Mouse (Mus musculus) bone marrow, adult 2 months (tissue): ENCODE measurements around the gene Retreg1. TPM values are rescaled to one million over a fixed set of nuclear protein-coding genes. Genes with fewer than 3 reads are reported as not detected.

ENCODE experiments used
- H3K27ac ChIP-seq: fragments of 200-500 bp; 2 replicates; pipeline ENCODE4 v1.5.1; 2012; ENCODE audit warnings: low read depth, mild to moderate bottlenecking, control low read depth, inconsistent platforms, low read length; ENCODE audit not compliant: control insufficient read depth, poor library complexity, insufficient read depth
- H3K4me1 ChIP-seq: fragments of 200-500 bp; 2 replicates; pipeline ENCODE4 v1.6.1; 2011; ENCODE audit warnings: low read length; ENCODE audit not compliant: control insufficient read depth, insufficient read depth
- H3K4me3 ChIP-seq: fragments of 200-500 bp; replicated peaks from 2 replicates; pipeline ENCODE3; 2011; ENCODE audit warnings: mild to moderate bottlenecking, low read depth, low read length, control low read depth; ENCODE audit not compliant: control insufficient read depth
- CTCF ChIP-seq: fragments of 200-500 bp; IDR thresholded peaks from 2 replicates; pipeline ENCODE4 v1.5.1; 2011; ENCODE audit warnings: low read length, control low read depth; ENCODE audit not compliant: control insufficient read depth, insufficient read depth
- POLR2A ChIP-seq: fragments of 200-500 bp; IDR thresholded peaks from 2 replicates; pipeline ENCODE4 v1.6.1; 2011; ENCODE audit warnings: low read depth, mild to moderate bottlenecking, control low read depth, low read length, borderline replicate concordance; ENCODE audit not compliant: control insufficient read depth
- WGBS: fragments of 180-500 bp; shearing (Covaris S2); methylation state at CpG from one replicate; pipeline ENCODE4 v1.1.7; 2018; 5-methylcytosine and 5-hydroxymethylcytosine counted together
- polyA plus RNA-seq: library from polyadenylated mRNA; stranded (reverse); fragments of >200 nt; gene quantifications from 2 replicates; pipeline ENCODE4 v1.2.4, GENCODE M21; 2011; ENCODE audit warnings: low replicate concordance; ENCODE audit not compliant: missing spikeins, insufficient read depth, insufficient read length

Retreg1 gene
- polyA plus RNA-seq, 1 experiment: 7.7 TPM

DNA sequence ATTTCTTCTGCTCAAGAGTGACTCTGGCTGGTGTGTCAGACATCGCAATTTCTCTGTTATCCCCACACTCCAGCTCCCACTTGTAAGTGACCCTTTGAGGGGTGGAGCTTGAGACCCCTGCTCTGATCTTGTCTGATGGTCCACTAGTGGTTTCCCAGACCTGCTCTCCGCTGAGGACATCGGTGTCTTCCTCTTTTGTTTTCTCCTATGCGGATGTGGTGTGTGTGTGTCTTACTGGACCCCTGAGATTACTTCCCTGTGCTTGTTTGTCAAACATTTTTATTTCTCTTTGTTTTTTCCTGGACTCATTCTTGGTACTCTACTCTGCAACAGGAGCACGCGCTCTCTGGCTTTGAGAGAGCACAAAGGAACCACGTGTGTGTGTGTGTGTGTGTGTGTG, 18.9 kb downstream of the Retreg1 start:
- Histone ChIP-seq H3K4me1 (peaks cover 11% of the 10 kb centered on the region), H3K27ac (peak overlapping the region; percentile 38; the same call in 1 of the 2 replicates), H3K4me3 (no peak overlapping the region)
- WGBS: 26% methylated on average over 7 of the region's 7 CpGs
- TF ChIP-seq POLR2A (no peak), CTCF (no peak)

DNA sequence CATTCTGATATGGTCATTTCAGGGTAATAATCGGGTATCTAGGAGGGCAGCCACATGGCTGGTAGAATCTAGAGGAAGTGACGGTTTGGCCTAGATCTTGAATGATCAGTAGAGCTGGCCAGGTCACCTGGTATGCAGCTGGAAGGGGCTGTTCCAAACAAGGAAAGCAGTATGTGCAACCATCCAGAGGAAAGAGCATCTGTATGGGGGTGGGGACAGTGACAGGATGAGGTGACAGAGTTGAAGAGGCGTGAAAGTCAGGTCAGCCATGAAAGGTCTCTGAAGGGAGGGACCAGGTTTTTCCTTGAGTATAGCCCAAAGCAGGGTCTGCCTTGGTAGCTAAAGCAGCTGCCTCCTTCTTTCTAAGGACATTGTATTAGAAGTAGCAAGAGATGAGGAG, 22.6 kb downstream of the Retreg1 start:
- Histone ChIP-seq H3K27ac (no peak overlapping the region), H3K4me3 (no peak overlapping the region), H3K4me1 (peaks cover 8% of the 10 kb centered on the region)
- TF ChIP-seq CTCF: no peak
- no peak for TF ChIP-seq POLR2A
- 60% methylated on average over 3 of the region's 3 CpGs for WGBS

DNA sequence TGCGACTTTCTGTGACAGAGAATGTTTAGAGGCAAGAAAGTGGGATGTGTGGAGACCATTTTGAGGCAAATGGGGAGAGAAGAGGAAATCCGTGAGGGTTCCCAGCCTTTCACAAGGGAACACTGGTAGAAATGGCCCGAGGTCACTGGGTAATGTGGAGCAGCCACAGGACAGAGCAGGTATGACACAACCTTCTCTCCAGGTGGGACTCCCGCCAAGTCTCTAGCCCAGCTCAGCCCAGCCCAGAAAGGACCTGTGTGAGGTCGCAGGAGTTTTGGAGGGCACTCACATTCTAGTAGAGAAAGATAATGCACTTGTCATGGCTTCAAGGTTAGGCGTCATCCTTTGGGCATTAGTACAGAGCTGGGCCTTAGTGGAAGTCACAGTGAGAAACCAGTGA, 23.1 kb downstream of the Retreg1 start:
- TF ChIP-seq POLR2A: no peak
- no peak for TF ChIP-seq CTCF
- Histone ChIP-seq H3K4me3 (no peak overlapping the region), H3K27ac (no peak overlapping the region), H3K4me1 (peaks cover 8% of the 10 kb centered on the region)
- WGBS: 79% methylated on average over 6 of the region's 6 CpGs

DNA sequence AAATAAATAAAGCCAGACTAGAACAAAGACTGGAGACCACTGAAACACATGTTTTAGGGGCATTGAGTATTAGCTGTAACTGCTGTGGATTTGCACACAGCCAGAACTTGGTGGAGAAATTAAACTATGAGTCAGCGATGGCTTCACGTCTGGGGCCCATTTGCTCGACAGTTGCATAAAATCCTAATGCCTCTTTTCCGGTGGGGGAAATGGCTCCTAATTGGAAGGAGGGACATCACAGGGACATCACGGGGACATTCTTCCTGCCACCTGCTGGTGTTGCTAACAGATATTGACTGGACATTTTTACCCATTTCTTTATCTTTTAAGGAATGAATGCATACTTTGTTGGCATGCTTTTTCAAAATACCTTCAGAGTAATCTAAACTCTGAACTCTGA, 26.1 kb downstream of the Retreg1 start:
- Histone ChIP-seq H3K27ac (no peak overlapping the region), H3K4me3 (no peak overlapping the region), H3K4me1 (no peaks in the 10 kb centered on the region)
- 48% methylated on average over 5 of the region's 5 CpGs for WGBS
- no peak for TF ChIP-seq CTCF
- no peak for TF ChIP-seq POLR2A

DNA sequence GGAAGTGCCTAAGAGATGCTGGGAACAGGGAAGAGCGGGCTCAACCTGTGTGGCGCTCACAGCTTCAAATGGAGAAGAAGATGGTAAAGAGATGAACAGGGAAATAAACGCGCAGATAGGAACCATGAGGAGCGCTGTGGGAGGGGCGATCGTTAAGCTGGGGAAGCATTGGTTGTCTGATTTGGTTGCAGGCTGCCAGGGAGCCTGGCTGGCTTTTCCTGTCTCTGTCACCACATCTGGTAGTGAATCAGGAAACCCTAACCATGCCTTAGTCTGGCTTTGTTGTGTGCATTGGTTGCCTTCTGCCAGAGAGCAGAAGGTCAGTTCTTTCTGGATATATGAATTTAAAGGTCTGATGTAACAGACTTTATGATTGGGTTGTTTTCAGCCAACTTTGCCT, 28.5 kb downstream of the Retreg1 start:
- no peak overlapping the region for H3K27ac ChIP-seq
- WGBS: 29% methylated on average over 7 of the region's 7 CpGs
- TF ChIP-seq POLR2A (no peak), CTCF (no peak)
- no peaks in the 10 kb centered on the region for H3K4me1 ChIP-seq
- no peak overlapping the region for H3K4me3 ChIP-seq

DNA sequence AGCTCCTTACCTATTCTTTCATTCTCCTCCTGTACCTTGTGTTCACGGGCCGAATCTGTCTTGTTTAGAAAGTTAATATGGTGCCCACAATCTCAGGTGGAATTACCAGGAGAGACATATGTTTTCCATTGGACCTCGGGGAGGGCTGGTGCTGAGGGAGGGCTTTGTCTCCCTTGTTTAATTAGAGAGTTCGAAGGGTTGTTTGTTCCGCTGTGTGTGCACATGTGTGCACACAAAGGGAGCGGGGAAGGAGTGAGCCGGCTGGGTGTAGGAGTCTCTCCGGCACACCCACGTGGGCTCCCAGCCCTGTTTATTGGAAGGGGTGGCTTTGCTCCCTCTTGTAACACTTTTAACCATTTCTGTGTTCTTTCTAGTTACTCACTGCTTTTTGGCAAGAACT, 29.1 kb downstream of the Retreg1 start:
- H3K4me1 ChIP-seq: no peaks in the 10 kb centered on the region
- TF ChIP-seq CTCF: no peak
- no peak for TF ChIP-seq POLR2A
- H3K27ac ChIP-seq: no peak overlapping the region
- H3K4me3 ChIP-seq: no peak overlapping the region
- WGBS: 89% methylated on average over 9 of the region's 9 CpGs

DNA sequence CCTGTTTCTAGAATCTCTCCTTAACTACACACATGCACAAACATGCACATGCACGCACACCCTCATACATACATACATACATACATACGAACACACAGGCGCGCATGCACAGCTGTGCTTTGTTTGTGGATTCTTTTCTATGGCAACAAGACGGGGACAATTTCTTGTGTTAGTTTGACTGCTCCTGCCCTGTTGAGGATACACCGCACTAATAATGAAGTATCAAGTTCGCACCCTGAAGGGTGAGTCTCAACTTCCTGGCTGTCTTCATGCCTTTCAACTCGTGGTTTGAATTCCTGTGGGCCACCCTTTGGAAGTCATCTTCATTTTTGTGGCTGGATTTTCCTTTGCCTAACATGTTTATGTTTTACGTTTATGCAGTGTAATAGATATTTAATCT, 29.7 kb downstream of the Retreg1 start:
- Histone ChIP-seq H3K27ac (no peak overlapping the region), H3K4me1 (no peaks in the 10 kb centered on the region), H3K4me3 (no peak overlapping the region)
- WGBS: 70% methylated on average over 9 of the region's 9 CpGs
- TF ChIP-seq POLR2A (no peak), CTCF (no peak)

DNA sequence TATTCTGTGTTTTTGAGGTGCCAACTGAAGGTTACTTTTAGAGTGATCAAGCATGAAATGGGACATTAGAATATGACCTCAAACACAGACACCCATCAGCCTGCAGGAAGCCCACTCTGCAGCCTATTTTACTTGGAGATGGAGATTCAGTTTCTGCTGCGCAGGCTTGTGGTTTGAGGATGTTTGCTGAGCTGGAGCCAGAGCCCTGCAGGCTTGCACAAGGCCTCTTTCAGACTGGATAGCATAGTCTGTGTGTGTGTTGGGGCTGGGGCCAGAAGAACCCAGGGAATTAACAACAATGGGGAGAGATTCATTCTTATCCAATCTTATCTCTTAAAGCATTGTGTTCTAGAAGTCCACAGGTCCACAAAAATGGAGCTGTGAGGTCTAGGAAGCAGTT, 30.6 kb downstream of the Retreg1 start:
- TF ChIP-seq POLR2A (no peak), CTCF (no peak)
- WGBS: 9% methylated on average over 1 of the region's 1 CpGs
- Histone ChIP-seq H3K4me1 (no peaks in the 10 kb centered on the region), H3K27ac (no peak overlapping the region), H3K4me3 (no peak overlapping the region)

DNA sequence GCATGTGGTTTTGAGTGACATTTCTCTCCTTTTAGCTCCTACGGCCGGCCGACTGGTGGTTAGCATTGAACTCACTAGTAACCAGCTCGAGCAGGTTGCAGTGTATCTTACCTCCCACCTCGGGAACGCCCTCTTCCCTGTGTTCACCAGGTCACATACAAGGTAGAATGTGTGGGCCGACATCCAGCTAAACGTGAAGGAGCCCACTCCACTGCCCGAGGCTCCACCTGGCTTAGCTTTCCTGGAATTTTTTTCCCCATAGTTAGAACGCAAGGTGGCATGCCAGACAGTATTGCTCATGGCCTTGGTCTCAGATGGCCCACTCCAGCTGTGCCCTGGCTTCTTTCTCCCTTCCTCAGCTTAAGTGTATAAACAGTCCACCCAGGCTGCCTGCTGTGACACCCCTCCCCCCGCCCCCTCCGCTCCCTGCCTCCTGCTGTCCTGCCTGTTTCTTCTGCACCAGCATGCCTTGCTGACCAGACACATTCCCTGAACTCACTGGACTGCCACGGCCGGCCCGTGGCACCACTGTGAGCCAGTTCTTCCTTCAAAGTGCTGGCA, 33.7 kb downstream of the Retreg1 start:
- Histone ChIP-seq H3K27ac (no peak overlapping the region), H3K4me3 (no peak overlapping the region), H3K4me1 (no peaks in the 10 kb centered on the region)
- WGBS: 81% methylated on average over 15 of the region's 15 CpGs
- TF ChIP-seq POLR2A (no peak), CTCF (no peak)
